In genomic region chr9:61697959-61698358, GRCm38 (mm10) we compare ENCODE assay signal across 8 mouse cellular contexts.
DNase-seq lines count a peak whose midpoint lies in the region; ATAC-seq lines count a peak whose summit lies in the region.

No protein-coding gene starts in this region.

- peak; percentile 81 for DNase-seq in midbrain, embryonic 10.5 days (ENCODE audit: low spot score)
- peak; percentile 83 for DNase-seq in adrenal gland, postnatal 10 days
- DNase-seq in heart, postnatal 25 days (ENCODE audit: low spot score) = peak; percentile 35
- DNase-seq in left cerebral cortex, postnatal 36 days (ENCODE audit: low spot score in 2 of 2) = peak; percentile 58 to 64
- DNase-seq in thymus, postnatal 36 days = peak; percentile 85 to 86

- ATAC-seq in midbrain, embryonic 15.5 days (replicated peaks) = no peak; the same call in 1 of the 2 replicates
- ATAC-seq in embryonic facial prominence, embryonic 12.5 days (ENCODE audit: insufficient number of reproducible peaks, insufficient read depth, low FRiP score, low TSS enrichment) = peak; percentile 72; the same call in 1 of the 2 replicates
- ATAC-seq in neural tube, embryonic 14.5 days (ENCODE audit: low read depth) = 0 out of 2 replicates have a peak, but pooled peaks have one; percentile 51

- H3K36me3 ChIP-seq in midbrain, embryonic 10.5 days = no peaks in the 10 kb centered on the region
- no peaks in the 10 kb centered on the region for H3K36me3 ChIP-seq in midbrain, embryonic 15.5 days (replicated peaks)
- H3K36me3 ChIP-seq in embryonic facial prominence, embryonic 12.5 days = no peaks in the 10 kb centered on the region
- no peaks in the 10 kb centered on the region for H3K36me3 ChIP-seq in neural tube, embryonic 14.5 days (ENCODE audit: control insufficient read depth, insufficient read depth, low read length)

- H3K4me2 ChIP-seq in midbrain, embryonic 15.5 days = no peak overlapping the region
- H3K4me2 ChIP-seq in embryonic facial prominence, embryonic 12.5 days (replicated peaks) = no peak overlapping the region
- no peak overlapping the region for H3K4me2 ChIP-seq in neural tube, embryonic 14.5 days (ENCODE audit: low read depth, low read length)

- H3K27ac ChIP-seq in midbrain, embryonic 10.5 days (replicated peaks) = peak overlapping the region; percentile 33; the same call in 1 of the 2 replicates
- H3K27ac ChIP-seq in midbrain, embryonic 15.5 days = no peak overlapping the region
- H3K27ac ChIP-seq in embryonic facial prominence, embryonic 12.5 days = peak overlapping the region; percentile 30; the same call in 1 of the 2 replicates
- no peak overlapping the region for H3K27ac ChIP-seq in neural tube, embryonic 14.5 days (ENCODE audit: low read depth, low read length)

- H3K4me1 ChIP-seq in midbrain, embryonic 10.5 days = peaks cover 25% of the 10 kb centered on the region
- H3K4me1 ChIP-seq in midbrain, embryonic 15.5 days = peaks cover 19% of the 10 kb centered on the region; the same call in 1 of the 2 replicates
- H3K4me1 ChIP-seq in embryonic facial prominence, embryonic 12.5 days = peaks cover 47% of the 10 kb centered on the region
- 0 out of 2 replicates have a peak, but pooled peaks cover 2% of the 10 kb centered on the region for H3K4me1 ChIP-seq in neural tube, embryonic 14.5 days (ENCODE audit: control insufficient read depth, insufficient read depth, low read length)

- no peak overlapping the region for H3K9ac ChIP-seq in midbrain, embryonic 15.5 days
- H3K9ac ChIP-seq in embryonic facial prominence, embryonic 12.5 days = no peak overlapping the region
- H3K9ac ChIP-seq in neural tube, embryonic 14.5 days (replicated peaks; ENCODE audit: low read depth, low read length) = no peak overlapping the region

- WGBS in midbrain, embryonic 10.5 days = 13% methylated on average over 11 of the region's 11 CpGs
- 8% methylated on average over 11 of the region's 11 CpGs for WGBS in midbrain, embryonic 15.5 days
- 1% methylated on average over 11 of the region's 11 CpGs for WGBS in embryonic facial prominence, embryonic 12.5 days
- WGBS in neural tube, embryonic 14.5 days = 12% methylated on average over 11 of the region's 11 CpGs

- H3K27me3 ChIP-seq in midbrain, embryonic 10.5 days (ENCODE audit: low read depth, poor library complexity, severe bottlenecking) = peaks cover 52% of the 10 kb centered on the region
- H3K27me3 ChIP-seq in midbrain, embryonic 15.5 days (replicated peaks) = peaks cover 15% of the 10 kb centered on the region; the same call in 1 of the 2 replicates
- H3K27me3 ChIP-seq in embryonic facial prominence, embryonic 12.5 days = peaks cover 2% of the 10 kb centered on the region; the same call in 1 of the 2 replicates
- H3K27me3 ChIP-seq in neural tube, embryonic 14.5 days (ENCODE audit: control insufficient read depth, insufficient read depth, low read length) = peaks cover 7% of the 10 kb centered on the region; the same call in 1 of the 2 replicates

- no peak overlapping the region for H3K4me3 ChIP-seq in midbrain, embryonic 10.5 days
- H3K4me3 ChIP-seq in midbrain, embryonic 15.5 days = no peak overlapping the region
- H3K4me3 ChIP-seq in embryonic facial prominence, embryonic 12.5 days = no peak overlapping the region
- H3K4me3 ChIP-seq in neural tube, embryonic 14.5 days (ENCODE audit: low read depth, low read length) = no peak overlapping the region

- no peaks in the 10 kb centered on the region for H3K9me3 ChIP-seq in midbrain, embryonic 10.5 days (replicated peaks)
- H3K9me3 ChIP-seq in midbrain, embryonic 15.5 days = no peaks in the 10 kb centered on the region
- no peaks in the 10 kb centered on the region for H3K9me3 ChIP-seq in embryonic facial prominence, embryonic 12.5 days
- no peaks in the 10 kb centered on the region for H3K9me3 ChIP-seq in neural tube, embryonic 14.5 days (ENCODE audit: control insufficient read depth, low read length)

- intact Hi-C loops in heart, postnatal 25 days (cut with DNase I) = loop anchor here (2.0 to 10.0 kb wide), 6 partner anchors 51 to 801 kb away; partner anchors contain the start of gene Tle3
- intact Hi-C loops in left cerebral cortex, postnatal 36 days (cut with DNase I) = loop anchor here (2.0 to 10.0 kb wide), 4 partner anchors 123 to 423 kb away; partner anchors contain the start of gene Tle3

Comparison
In these comparisons a context has a peak if more than half of its experiments do, and no peak if none do; other contexts are left out.
1. H3K27ac ChIP-seq: peak in midbrain, embryonic 10.5 days (single experiment) and embryonic facial prominence, embryonic 12.5 days (single experiment); none in midbrain, embryonic 15.5 days (single experiment) and neural tube, embryonic 14.5 days (single experiment).
2. DNase-seq: peak in every context shown above with its lines; median percentile 86 in thymus, postnatal 36 days; 83 in adrenal gland, postnatal 10 days; 81 in midbrain, embryonic 10.5 days; 61 in left cerebral cortex, postnatal 36 days; 35 in heart, postnatal 25 days.